Mouse (Mus musculus) forebrain, postnatal 0 days (tissue): Measurements from ENCODE around the gene Ltb4r2. TPM values are rescaled to one million over a fixed set of nuclear protein-coding genes. Genes with fewer than 3 reads are reported as not detected.

Experiments used
- ATAC-seq: fragments of 200-750 bp; cut with Nextera tagmentation; 2 replicates; pipeline ENCODE4 v1.8.0; 2017; ENCODE audit warnings: mild to moderate bottlenecking, moderate library complexity
- DNase-seq: peaks from one replicate; pipeline ENCODE4 v3.0.0-alpha.2; 2015
- H3K27ac ChIP-seq: fragments of 300-500 bp; sonication (generic); 2 replicates; pipeline ENCODE4 v1.5.1; 2014; ENCODE audit warnings: low read depth, mild to moderate bottlenecking, antibody characterized with exemption, low read length, moderate library complexity, mixed read lengths
- H3K27me3 ChIP-seq: fragments of 300-500 bp; sonication (generic); 2 replicates; pipeline ENCODE4 v1.6.1; 2014; ENCODE audit warnings: mild to moderate bottlenecking, low read length, mixed read lengths; ENCODE audit not compliant: insufficient read depth
- H3K36me3 ChIP-seq: fragments of 300-500 bp; sonication (generic); 2 replicates; pipeline ENCODE4 v1.6.1; 2014; ENCODE audit warnings: mild to moderate bottlenecking, moderate library complexity; ENCODE audit not compliant: insufficient read depth
- H3K4me1 ChIP-seq: fragments of 300-500 bp; sonication (generic); 2 replicates; pipeline ENCODE4 v1.6.1; 2014; ENCODE audit warnings: antibody characterized with exemption; ENCODE audit not compliant: insufficient read depth
- H3K4me2 ChIP-seq: fragments of 300-500 bp; sonication (generic); 2 replicates; pipeline ENCODE4 v1.6.1; 2014; ENCODE audit warnings: low read depth, mild to moderate bottlenecking, moderate library complexity
- H3K4me3 ChIP-seq: fragments of 300-500 bp; sonication (generic); 2 replicates; pipeline ENCODE4 v1.5.1; 2014; ENCODE audit warnings: low read depth, low read length, mixed read lengths
- H3K9ac ChIP-seq: fragments of 300-500 bp; sonication (generic); 2 replicates; pipeline ENCODE4 v1.6.1; 2014; ENCODE audit warnings: mild to moderate bottlenecking
- H3K9me3 ChIP-seq: fragments of 300-500 bp; sonication (generic); 2 replicates; pipeline ENCODE4 v1.6.1; 2016; ENCODE audit warnings: low read length
- CTCF ChIP-seq: sonication (generic); IDR thresholded peaks from 2 replicates; pipeline ENCODE4 v1.5.1; 2016; ENCODE audit warnings: antibody characterized with exemption, control low read depth, low read depth
- WGBS: fragments of 180-500 bp; shearing (Covaris S2); extraction: QIAGEN DNeasy Blood & Tissue Kit; methylation state at CpG from one replicate; pipeline ENCODE4 v1.1.7; 2014; 5-methylcytosine and 5-hydroxymethylcytosine counted together
- polyA plus RNA-seq: library from polyadenylated mRNA; unstranded; fragments of >200 nt; fragmentation: Nextera tagmentation; extraction: Ambion mirVana; gene quantifications from 2 replicates; pipeline ENCODE4 v1.2.1, GENCODE M21; 2015
- total RNA-seq: library from RNA; depleted of rRNA; stranded (reverse); fragments of >200 nt; gene quantifications from 2 replicates; pipeline ENCODE4 v1.2.3, GENCODE M21; 2014; rRNA removed

Ltb4r2 gene
- total and polyA plus RNA-seq, 2 experiments from 2014 or later, result 0.38 to 1.1 TPM

DNA sequence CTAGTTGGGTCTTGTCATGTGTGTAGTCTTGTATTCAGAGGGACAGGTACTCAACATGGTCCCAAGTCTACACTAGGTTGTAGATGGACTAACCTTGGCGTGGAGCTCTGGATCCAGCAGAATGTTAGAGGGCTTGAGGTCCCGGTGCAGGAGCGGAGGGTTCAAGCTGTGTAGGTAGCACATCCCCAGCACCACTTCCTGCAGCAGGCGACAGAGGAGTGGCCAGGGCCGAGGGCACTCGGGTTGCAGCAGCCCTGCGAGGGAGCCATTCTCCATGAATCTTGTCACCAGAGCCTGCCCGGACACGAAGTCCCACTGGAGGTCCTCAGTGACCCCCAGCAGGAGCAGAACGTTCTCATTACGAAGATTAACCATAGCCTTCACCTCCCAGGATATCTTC, 26.5 kb downstream of the Ltb4r2 start:
- no peak overlapping the region for H3K27ac ChIP-seq
- TF ChIP-seq CTCF, result no peak
- H3K4me1 ChIP-seq, result peaks cover 7% of the 10 kb centered on the region; the same call in 1 of the 2 replicates
- no peaks in the 10 kb centered on the region for H3K36me3 ChIP-seq
- ATAC-seq, result no peak
- H3K9me3 ChIP-seq, result no peaks in the 10 kb centered on the region
- H3K27me3 ChIP-seq, result peaks cover 66% of the 10 kb centered on the region
- no peak overlapping the region for H3K4me2 ChIP-seq
- WGBS, result 50% methylated on average over 11 of the region's 11 CpGs
- H3K4me3 ChIP-seq, result no peak overlapping the region
- no peak for DNase-seq
- H3K9ac ChIP-seq, result no peak overlapping the region

- 8% methylated on average over 40 of the region's 40 CpGs for WGBS
- Histone ChIP-seq H3K27ac (no peak within 1 kb of the TSS), H3K36me3 (no peaks in the 10 kb centered on the region), H3K9ac (no peak within 1 kb of the TSS), H3K9me3 (no peaks in the 10 kb centered on the region), H3K4me2 (peak within 1 kb of the TSS; percentile 31; the same call in 1 of the 2 replicates), H3K4me1 (peaks cover 5% of the 10 kb centered on the region; the same call in 1 of the 2 replicates), H3K27me3 (peaks cover 59% of the 10 kb centered on the region), H3K4me3 (peak within 1 kb of the TSS; percentile 16; the same call in 1 of the 2 replicates)
- no peak for DNase-seq
- no peak for TF ChIP-seq CTCF
- ATAC-seq, result no peak
Measured at GRCm38 (mm10) chr14:55788256-55789050, 27.2 kb downstream of the Ltb4r2 start, which contains the start of gene Ripk3. Gene Ripk3, minus strand, starts transcription at chr14:55788865.

- H3K9me3 ChIP-seq, result no peaks in the 10 kb centered on the region
- no peaks in the 10 kb centered on the region for H3K36me3 ChIP-seq
- H3K4me1 ChIP-seq, result no peaks in the 10 kb centered on the region
- 60% methylated on average over 2 of the region's 2 CpGs for WGBS
- H3K27ac ChIP-seq, result no peak overlapping the region
- no peak for TF ChIP-seq CTCF
- H3K4me2 ChIP-seq, result no peak overlapping the region
- ATAC-seq, result no peak
- no peak overlapping the region for H3K4me3 ChIP-seq
- DNase-seq, result no peak
- H3K27me3 ChIP-seq, result peaks cover 13% of the 10 kb centered on the region
- no peak overlapping the region for H3K9ac ChIP-seq
Measured at GRCm38 (mm10) chr14:55793461-55793860, 32.2 kb downstream of the Ltb4r2 start.

DNA sequence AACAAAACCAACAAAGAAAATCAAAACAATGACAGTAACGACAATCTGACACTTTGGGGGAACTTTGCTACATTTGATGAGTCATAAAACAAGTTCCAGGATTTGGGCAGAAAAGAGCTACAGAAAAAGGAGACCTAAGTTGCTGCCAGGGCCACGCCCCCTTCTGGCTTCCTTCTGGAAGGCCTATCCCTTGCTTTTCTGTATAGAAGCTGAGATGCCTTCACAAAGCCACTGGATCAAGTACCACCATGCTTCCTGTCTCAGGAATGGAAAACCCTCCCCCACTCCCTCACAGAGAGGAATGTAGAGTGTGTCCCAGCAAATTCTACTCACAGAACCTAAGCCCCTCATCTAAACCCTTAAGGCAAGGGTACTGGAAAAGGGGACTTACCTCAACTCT, 32.7 kb downstream of the Ltb4r2 start:
- no peaks in the 10 kb centered on the region for H3K36me3 ChIP-seq
- no peak overlapping the region for H3K4me2 ChIP-seq
- 63% methylated on average over 2 of the region's 2 CpGs for WGBS
- no peak overlapping the region for H3K9ac ChIP-seq
- H3K4me1 ChIP-seq, result no peaks in the 10 kb centered on the region
- peaks cover 9% of the 10 kb centered on the region for H3K27me3 ChIP-seq
- DNase-seq, result no peak
- H3K27ac ChIP-seq, result no peak overlapping the region
- no peaks in the 10 kb centered on the region for H3K9me3 ChIP-seq
- TF ChIP-seq CTCF, result no peak
- ATAC-seq, result no peak
- no peak overlapping the region for H3K4me3 ChIP-seq

DNA sequence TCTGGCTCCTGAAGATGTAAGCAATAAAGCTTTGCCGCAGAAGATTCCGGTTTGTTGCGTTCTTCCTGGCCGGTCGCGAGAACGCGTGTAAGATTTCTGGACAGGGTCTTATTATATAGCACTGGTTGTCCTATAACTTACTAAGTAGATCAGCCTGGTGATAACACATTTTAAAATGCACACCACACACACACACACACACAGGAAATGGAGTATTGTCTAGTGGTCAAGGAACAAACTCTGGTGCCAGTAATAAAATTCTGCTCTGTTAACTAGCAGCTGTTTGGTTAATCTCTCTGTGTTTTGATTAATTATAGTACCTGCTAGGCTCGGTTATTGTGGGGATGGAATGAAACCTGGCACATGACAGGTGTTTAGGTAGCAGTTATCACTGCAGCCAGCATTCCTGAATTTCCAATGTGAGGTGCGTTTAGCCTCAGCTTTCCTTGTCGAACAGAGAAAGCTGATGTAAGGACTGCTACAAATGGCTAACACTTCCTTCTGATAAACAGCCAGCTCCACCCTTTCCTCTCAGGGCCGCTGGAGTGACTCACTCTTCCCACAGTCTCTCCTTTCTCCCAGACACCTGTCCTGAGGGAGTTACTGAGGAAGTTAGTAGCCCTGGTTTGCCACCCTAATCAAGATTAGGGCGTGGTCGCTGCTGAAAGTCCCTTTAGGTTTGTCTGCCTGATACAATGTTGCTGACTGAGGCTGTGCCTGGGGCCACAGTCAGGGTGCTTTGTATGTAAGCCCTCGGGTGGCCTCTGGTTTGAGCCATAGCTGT, 34.3 kb downstream of the Ltb4r2 start:
- DNase-seq, result no peak
- TF ChIP-seq CTCF, result no peak
- no peak overlapping the region for H3K27ac ChIP-seq
- no peak overlapping the region for H3K4me3 ChIP-seq
- H3K36me3 ChIP-seq, result no peaks in the 10 kb centered on the region
- ATAC-seq, result no peak
- no peaks in the 10 kb centered on the region for H3K4me1 ChIP-seq
- no peaks in the 10 kb centered on the region for H3K27me3 ChIP-seq
- no peak overlapping the region for H3K4me2 ChIP-seq
- H3K9ac ChIP-seq, result no peak overlapping the region
- no peaks in the 10 kb centered on the region for H3K9me3 ChIP-seq
- 85% methylated on average over 15 of the region's 15 CpGs for WGBS

Other genes starting within 250 kb of the Ltb4r2 start
Only the 30 nearest of the 34 such genes appear.
- 0.23 TPM in 1 of 2 replicates, not detected in the other for gene Fitm1, start 185.8 kb upstream of the Ltb4r2 start, total RNA-seq
- gene Fitm1, start 185.8 kb upstream of the Ltb4r2 start, polyA plus RNA-seq, result 0.20 and 0.22 TPM in 2 replicates
- gene Psme1, start 183.3 kb upstream of the Ltb4r2 start, total RNA-seq, result 136 and 138 TPM in 2 replicates
- gene Psme1, start 183.3 kb upstream of the Ltb4r2 start, polyA plus RNA-seq, result 219 and 238 TPM in 2 replicates
- gene Emc9, start 176.1 kb upstream of the Ltb4r2 start, total RNA-seq, result 25.2 and 31.5 TPM in 2 replicates
- gene Emc9, start 176.1 kb upstream of the Ltb4r2 start, polyA plus RNA-seq, result 53.2 and 55.6 TPM in 2 replicates
- gene Psme2, start 170.3 kb upstream of the Ltb4r2 start, total RNA-seq, result 76.2 and 137 TPM in 2 replicates
- gene Psme2, start 170.3 kb upstream of the Ltb4r2 start, polyA plus RNA-seq, result 171 and 193 TPM in 2 replicates
- gene Rnf31, start 169.7 kb upstream of the Ltb4r2 start, total RNA-seq, result 13.5 and 24.2 TPM in 2 replicates
- gene Rnf31, start 169.7 kb upstream of the Ltb4r2 start, polyA plus RNA-seq, result 17.0 and 18.9 TPM in 2 replicates
- 16.8 and 18.1 TPM in 2 replicates for gene Irf9, start 157.9 kb upstream of the Ltb4r2 start, total RNA-seq
- gene Irf9, start 157.9 kb upstream of the Ltb4r2 start, polyA plus RNA-seq, result 5.6 and 7.0 TPM in 2 replicates
- 8.5 and 9.2 TPM in 2 replicates for gene Rec8, start 143.4 kb upstream of the Ltb4r2 start, total RNA-seq
- gene Rec8, start 143.4 kb upstream of the Ltb4r2 start, polyA plus RNA-seq, result 5.9 and 7.2 TPM in 2 replicates
- 79.8 and 92.0 TPM in 2 replicates for gene Ipo4, start 125.5 kb upstream of the Ltb4r2 start, total RNA-seq
- 82.4 and 90.9 TPM in 2 replicates for gene Ipo4, start 125.5 kb upstream of the Ltb4r2 start, polyA plus RNA-seq
- 2.1 and 6.4 TPM in 2 replicates for gene Gm49378, start 123.5 kb upstream of the Ltb4r2 start, total RNA-seq
- gene Gm49378, start 123.5 kb upstream of the Ltb4r2 start, polyA plus RNA-seq, result 0.97 and 1.0 TPM in 2 replicates
- 26.5 and 33.4 TPM in 2 replicates for gene Tm9sf1, start 117.6 kb upstream of the Ltb4r2 start, total RNA-seq
- 36.0 and 48.4 TPM in 2 replicates for gene Tm9sf1, start 117.6 kb upstream of the Ltb4r2 start, polyA plus RNA-seq
- 0.43 and 0.46 TPM in 2 replicates for gene Tssk4, start 111.2 kb upstream of the Ltb4r2 start, total RNA-seq
- 0.22 and 0.23 TPM in 2 replicates for gene Tssk4, start 111.2 kb upstream of the Ltb4r2 start, polyA plus RNA-seq
- 50.8 and 51.5 TPM in 2 replicates for gene Mdp1, start 100.9 kb upstream of the Ltb4r2 start, total RNA-seq
- gene Mdp1, start 100.9 kb upstream of the Ltb4r2 start, polyA plus RNA-seq, result 60.0 and 63.5 TPM in 2 replicates
- 19.9 and 26.9 TPM in 2 replicates for gene Gmpr2, start 89.5 kb upstream of the Ltb4r2 start, total RNA-seq
- 37.3 and 40.9 TPM in 2 replicates for gene Gmpr2, start 89.5 kb upstream of the Ltb4r2 start, polyA plus RNA-seq
- gene Nedd8, start 89.3 kb upstream of the Ltb4r2 start, total RNA-seq, result 132 and 192 TPM in 2 replicates
- gene Nedd8, start 89.3 kb upstream of the Ltb4r2 start, polyA plus RNA-seq, result 593 and 742 TPM in 2 replicates
- gene Tinf2, start 79.6 kb upstream of the Ltb4r2 start, total RNA-seq, result 16.9 and 26.3 TPM in 2 replicates
- 18.8 and 21.5 TPM in 2 replicates for gene Tinf2, start 79.6 kb upstream of the Ltb4r2 start, polyA plus RNA-seq
- gene Tgm1, start 47.5 kb upstream of the Ltb4r2 start, total RNA-seq, result 0.05 and 0.15 TPM in 2 replicates
- gene Tgm1, start 47.5 kb upstream of the Ltb4r2 start, polyA plus RNA-seq, result 0.15 and 0.21 TPM in 2 replicates
- gene Rabggta, start 39.2 kb upstream of the Ltb4r2 start, total RNA-seq, result 72.8 and 73.3 TPM in 2 replicates
- gene Rabggta, start 39.2 kb upstream of the Ltb4r2 start, polyA plus RNA-seq, result 49.4 and 56.9 TPM in 2 replicates
- gene Dhrs1, start 15.7 kb upstream of the Ltb4r2 start, total RNA-seq, result 70.4 and 83.8 TPM in 2 replicates
- 83.3 and 86.0 TPM in 2 replicates for gene Dhrs1, start 15.7 kb upstream of the Ltb4r2 start, polyA plus RNA-seq
- gene Nop9, start 15.7 kb upstream of the Ltb4r2 start, total RNA-seq, result 23.3 and 34.7 TPM in 2 replicates
- 21.4 and 25.6 TPM in 2 replicates for gene Nop9, start 15.7 kb upstream of the Ltb4r2 start, polyA plus RNA-seq
- gene Cideb, start 3.0 kb upstream of the Ltb4r2 start, total RNA-seq, result 0.23 and 0.43 TPM in 2 replicates
- 0.20 and 0.54 TPM in 2 replicates for gene Cideb, start 3.0 kb upstream of the Ltb4r2 start, polyA plus RNA-seq
- gene Ltb4r1, start 4.5 kb downstream of the Ltb4r2 start, total RNA-seq, result 0.38 and 0.48 TPM in 2 replicates
- gene Ltb4r1, start 4.5 kb downstream of the Ltb4r2 start, polyA plus RNA-seq, result 0.90 and 0.99 TPM in 2 replicates
- 1.6 and 3.6 TPM in 2 replicates for gene Adcy4, start 22.7 kb downstream of the Ltb4r2 start, total RNA-seq
- gene Adcy4, start 22.7 kb downstream of the Ltb4r2 start, polyA plus RNA-seq, result 1.6 and 1.7 TPM in 2 replicates
- gene Ripk3, start 27.4 kb downstream of the Ltb4r2 start, total RNA-seq, result 0.46 and 0.90 TPM in 2 replicates
- gene Ripk3, start 27.4 kb downstream of the Ltb4r2 start, polyA plus RNA-seq, result 0.86 and 2.0 TPM in 2 replicates
- gene Nfatc4, start 61.7 kb downstream of the Ltb4r2 start, total RNA-seq, result 6.0 and 11.9 TPM in 2 replicates
- 3.2 and 3.9 TPM in 2 replicates for gene Nfatc4, start 61.7 kb downstream of the Ltb4r2 start, polyA plus RNA-seq
- 24.2 and 28.5 TPM in 2 replicates for gene Nynrin, start 92.6 kb downstream of the Ltb4r2 start, total RNA-seq
- 4.4 and 5.5 TPM in 2 replicates for gene Nynrin, start 92.6 kb downstream of the Ltb4r2 start, polyA plus RNA-seq
- gene Cbln3, start 123.0 kb downstream of the Ltb4r2 start, total RNA-seq, result 0.29 and 0.46 TPM in 2 replicates
- 0.24 and 0.33 TPM in 2 replicates for gene Cbln3, start 123.0 kb downstream of the Ltb4r2 start, polyA plus RNA-seq
- 13.6 and 20.0 TPM in 2 replicates for gene Khnyn, start 123.5 kb downstream of the Ltb4r2 start, total RNA-seq
- gene Khnyn, start 123.5 kb downstream of the Ltb4r2 start, polyA plus RNA-seq, result 3.2 and 5.3 TPM in 2 replicates
- 96.2 and 103 TPM in 2 replicates for gene Sdr39u1, start 138.9 kb downstream of the Ltb4r2 start, total RNA-seq
- 131 and 132 TPM in 2 replicates for gene Sdr39u1, start 138.9 kb downstream of the Ltb4r2 start, polyA plus RNA-seq
- gene Cma1, start 183.2 kb downstream of the Ltb4r2 start, total RNA-seq, result 0.76 and 2.6 TPM in 2 replicates
- 3.7 and 4.4 TPM in 2 replicates for gene Cma1, start 183.2 kb downstream of the Ltb4r2 start, polyA plus RNA-seq
- gene Cma2, start 189.6 kb downstream of the Ltb4r2 start, total RNA-seq, result not detected in 2 replicates
- not detected in 2 replicates for gene Cma2, start 189.6 kb downstream of the Ltb4r2 start, polyA plus RNA-seq